Mouse (Mus musculus) CH12.LX (cell line): ENCODE data around the gene 2310022B05Rik. TPM values are rescaled to one million over a fixed set of nuclear protein-coding genes. Genes with fewer than 3 reads are reported as not detected.

Experiments
- DNase-seq: peaks from one replicate; pipeline ENCODE4 v3.0.0-alpha.2; 2013; ENCODE audit errors: extremely low read depth
- H3K27ac ChIP-seq: 2 replicates; pipeline ENCODE4 v1.5.1; 2012; ENCODE audit warnings: low read depth, mild to moderate bottlenecking, control low read depth, moderate library complexity; ENCODE audit not compliant: insufficient read depth
- H3K27me3 ChIP-seq: replicated peaks from 2 replicates; pipeline ENCODE3; 2012; ENCODE audit warnings: inconsistent platforms
- H3K36me3 ChIP-seq, 2 experiments: replicated peaks in 1 of 2; 2 replicates each; pipeline versions ENCODE3 to v1.6.1; 2012; ENCODE audit warnings: inconsistent platforms in 1 of 2, low read length in 1 of 2, mild to moderate bottlenecking in 1 of 2, mixed read lengths in 1 of 2, moderate library complexity in 1 of 2; ENCODE audit not compliant: control insufficient read depth in 1 of 2, insufficient read depth in 1 of 2
- H3K4me1 ChIP-seq, 2 experiments: 2 replicates each; pipeline ENCODE4 v1.6.1; 2012; ENCODE audit warnings: inconsistent platforms in 1 of 2, moderate library complexity in 1 of 2; ENCODE audit not compliant: insufficient read depth in 2 of 2, control insufficient read depth in 1 of 2
- H3K4me2 ChIP-seq: 2 replicates; pipeline ENCODE4 v1.6.1; 2012; ENCODE audit warnings: low read depth, mild to moderate bottlenecking, control low read depth; ENCODE audit not compliant: poor library complexity, insufficient read depth, severe bottlenecking
- H3K4me3 ChIP-seq, 3 experiments: fragments of 150-350 bp in 1 of 3; sonication (generic) in 1 of 3; replicated peaks in 1 of 3; 2 replicates each; pipeline versions ENCODE3 to v1.5.1; 2011 to 2012; ENCODE audit warnings: low read depth in 2 of 3, low read length in 2 of 3, mild to moderate bottlenecking in 2 of 3, moderate library complexity in 2 of 3, control low read depth in 1 of 3, improper control_type of control experiment in 1 of 3, inconsistent platforms in 1 of 3, mixed read lengths in 1 of 3; ENCODE audit not compliant: poor library complexity in 1 of 3
- H3K79me2 ChIP-seq: replicated peaks from 2 replicates; pipeline ENCODE4 v1.6.1; 2012; ENCODE audit warnings: mild to moderate bottlenecking, moderate library complexity; ENCODE audit not compliant: control insufficient read depth, poor library complexity, insufficient read depth, severe bottlenecking; ENCODE audit errors: extremely low read depth
- H3K9ac ChIP-seq: 2 replicates; pipeline ENCODE4 v1.6.1; 2012; ENCODE audit warnings: low read depth, mild to moderate bottlenecking, control low read depth, moderate library complexity; ENCODE audit not compliant: insufficient read depth
- H3K9me3 ChIP-seq: replicated peaks from 2 replicates; pipeline ENCODE3; 2012; ENCODE audit warnings: low read length, inconsistent platforms, mixed read lengths
- BHLHE40 ChIP-seq: IDR thresholded peaks from 2 replicates; pipeline ENCODE4 v1.6.1; 2011; ENCODE audit warnings: mild to moderate bottlenecking, low read depth, low read length, improper control_type of control experiment
- CHD1 ChIP-seq: IDR thresholded peaks from 2 replicates; pipeline ENCODE4 v1.6.1; 2012; ENCODE audit warnings: low read depth, low read length, improper control_type of control experiment, inconsistent platforms
- CHD2 ChIP-seq: IDR thresholded peaks from 2 replicates; pipeline ENCODE4 v1.6.1; 2011; ENCODE audit warnings: low read length, improper control_type of control experiment
- CTCF ChIP-seq, 2 experiments: IDR thresholded peaks in 1 of 2; conservative IDR thresholded peaks in 1 of 2; 2 replicates each; pipeline ENCODE4 v1.5.1; 2011 to 2012; ENCODE audit warnings: low read depth in 2 of 2, low read length in 2 of 2, improper control_type of control experiment in 1 of 2, inconsistent platforms in 1 of 2, mild to moderate bottlenecking in 1 of 2, moderate library complexity in 1 of 2
- ETS1 ChIP-seq: conservative IDR thresholded peaks from 2 replicates; pipeline ENCODE4 v1.6.1; 2012; ENCODE audit warnings: low read depth, mild to moderate bottlenecking, inconsistent platforms, low read length, improper control_type of control experiment, moderate library complexity
- GABPA ChIP-seq: IDR thresholded peaks from 2 replicates; pipeline ENCODE4 v1.6.1; 2012; ENCODE audit warnings: low read depth, low read length, improper control_type of control experiment, inconsistent platforms; ENCODE audit not compliant: insufficient replicate concordance
- HCFC1 ChIP-seq: IDR thresholded peaks from 2 replicates; pipeline ENCODE4 v1.6.1; 2012; ENCODE audit warnings: low read depth, mild to moderate bottlenecking, inconsistent platforms, low read length, improper control_type of control experiment
- JUN ChIP-seq: IDR thresholded peaks from 2 replicates; pipeline ENCODE4 v1.6.1; 2011; ENCODE audit warnings: low read depth, mild to moderate bottlenecking, low read length, improper control_type of control experiment, moderate library complexity; ENCODE audit not compliant: insufficient read depth
- JUND ChIP-seq: conservative IDR thresholded peaks from 2 replicates; pipeline ENCODE4 v1.6.1; 2011; ENCODE audit warnings: low read depth, low read length, improper control_type of control experiment
- MYC ChIP-seq: IDR thresholded peaks from 2 replicates; pipeline ENCODE4 v1.6.1; 2011; ENCODE audit warnings: low read depth, mild to moderate bottlenecking, improper control_type of control experiment, low read length
- NELFE ChIP-seq: IDR thresholded peaks from 2 replicates; pipeline ENCODE4 v1.6.1; 2011; ENCODE audit warnings: low read depth, low read length, improper control_type of control experiment
- PAX5 ChIP-seq: IDR thresholded peaks from 2 replicates; pipeline ENCODE4 v1.6.1; 2012; ENCODE audit warnings: low read length, inconsistent platforms, mixed read lengths
- POLR2A ChIP-seq: IDR thresholded peaks from 2 replicates; pipeline ENCODE4 v1.6.1; 2011; ENCODE audit warnings: low read depth, mild to moderate bottlenecking, improper control_type of control experiment, low read length
- POLR2AphosphoS2 ChIP-seq: IDR thresholded peaks from 2 replicates; pipeline ENCODE4 v1.6.1; 2011; ENCODE audit warnings: low read depth, low read length, improper control_type of control experiment
- RAD21 ChIP-seq: IDR thresholded peaks from 2 replicates; pipeline ENCODE4 v1.6.1; 2011; ENCODE audit warnings: low read depth, mild to moderate bottlenecking, low read length, improper control_type of control experiment, moderate library complexity
- RCOR1 ChIP-seq: conservative IDR thresholded peaks from 2 replicates; pipeline ENCODE4 v1.6.1; 2012; ENCODE audit warnings: low read depth, mild to moderate bottlenecking, inconsistent platforms, low read length, improper control_type of control experiment
- SMC3 ChIP-seq: IDR thresholded peaks from 2 replicates; pipeline ENCODE4 v1.6.1; 2011; ENCODE audit warnings: low read depth, low read length, improper control_type of control experiment
- TCF12 ChIP-seq: IDR thresholded peaks from 2 replicates; pipeline ENCODE4 v1.6.1; 2014; ENCODE audit warnings: low read depth, mild to moderate bottlenecking, inconsistent platforms, low read length, improper control_type of control experiment
- USF1 ChIP-seq: IDR thresholded peaks from 2 replicates; pipeline ENCODE4 v1.6.1; 2014; ENCODE audit warnings: low read depth, mild to moderate bottlenecking, inconsistent platforms, low read length, improper control_type of control experiment
- USF2 ChIP-seq: conservative IDR thresholded peaks from 2 replicates; pipeline ENCODE4 v1.6.1; 2011; ENCODE audit warnings: low read depth, low read length, improper control_type of control experiment
- ZC3H11A ChIP-seq: IDR thresholded peaks from 2 replicates; pipeline ENCODE4 v1.6.1; 2012; ENCODE audit warnings: low read depth, mild to moderate bottlenecking, inconsistent platforms, low read length, improper control_type of control experiment
- dilution Hi-C: fragments of 300-500 bp; cut with MboI; formaldehyde crosslinking; loops from 2 replicates; pipeline ENCODE4 v1.14.3; 2020; ENCODE audit warnings: low sequenced_read_pairs; ENCODE audit not compliant: extremely low pct_unique_long_range_greater_than_20kb, extremely low pct_ligation_motif_present
- in situ Hi-C: fragments of 300-500 bp; cut with MboI; formaldehyde crosslinking; loops from 3 replicates; pipeline ENCODE4 v1.14.3; 2019; ENCODE audit warnings: low sequenced_read_pairs, low pct_ligation_motif_present, low pct_unique_long_range_greater_than_20kb, mixed read lengths
- polyA plus RNA-seq: library from polyadenylated mRNA; unstranded; fragments of >175 nt; gene quantifications from 2 replicates; pipeline ENCODE4 v1.2.1, GENCODE M21; 2012; ENCODE audit warnings: low read depth; ENCODE audit not compliant: insufficient read length
- total RNA-seq, 2 experiments: library from RNA; depleted of rRNA; stranded (reverse); fragments of 300-350 nt in 1 of 2; fragments of >200 nt in 1 of 2; gene quantifications; 2 replicates each; pipeline ENCODE4 v1.2.3; 2012 to 2014

The 2310022B05Rik gene
- total and polyA plus RNA-seq, 3 experiments: 3.2 to 7.1 (median 5.7) TPM

GRCm38 (mm10) chr8:124604066-124604465 lies 59.1 kb downstream of the 2310022B05Rik start:
- in situ Hi-C loops: no loop called here
- dilution Hi-C loops: no loop called here
- H3K4me3 ChIP-seq: no peak overlapping the region
- no peak for DNase-seq
- H3K79me2 ChIP-seq: no peaks in the 10 kb centered on the region
- no peak overlapping the region for H3K27ac ChIP-seq
- H3K4me2 ChIP-seq: no peak overlapping the region
- H3K9ac ChIP-seq: no peak overlapping the region
- H3K4me1 ChIP-seq: peaks cover 0 to 6% of the 10 kb centered on the region in 2 experiments; a peak in 1 of 4 replicates
- TF ChIP-seq RAD21 (peak; percentile 42), CHD2 (no peak), JUND (no peak), USF2 (no peak), PAX5 (no peak), POLR2A (no peak), CTCF (conservative IDR thresholded peaks at IDR 0.05 in 1 of 2, IDR thresholded peaks at IDR 0.05 in 1 of 2; ENCODE audit: low read depth in 2 of 2, low read length in 2 of 2) (peak in 1 of 2 experiments; percentile 42; a peak in 2 of 4 replicates), HCFC1 (no peak), USF1 (no peak)
- H3K36me3 ChIP-seq: no peaks in the 10 kb centered on the region
- peaks cover 59% of the 10 kb centered on the region for H3K27me3 ChIP-seq
- no peaks in the 10 kb centered on the region for H3K9me3 ChIP-seq

DNA sequence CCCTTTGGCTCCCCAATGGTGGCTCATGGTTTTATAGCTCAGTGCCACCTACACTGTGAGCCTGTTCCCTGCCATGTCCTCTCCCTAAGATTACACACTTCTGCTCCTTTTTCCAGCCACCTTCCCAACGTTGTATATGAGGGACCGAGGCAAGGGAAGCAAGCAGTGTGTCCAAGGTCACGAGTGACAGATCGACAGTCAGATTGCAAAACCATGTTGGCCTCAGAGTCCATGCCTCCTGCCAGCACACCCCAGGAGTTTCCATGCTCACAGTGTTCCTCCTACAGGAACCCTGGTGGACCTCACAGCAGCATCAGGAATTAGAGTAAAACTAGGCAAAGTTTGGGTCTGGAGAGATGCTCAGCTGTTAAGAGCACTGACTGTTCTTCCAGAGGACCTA lies 73.8 kb downstream of the 2310022B05Rik start:
- DNase-seq: no peak
- Histone ChIP-seq H3K79me2 (no peaks in the 10 kb centered on the region), H3K9me3 (no peaks in the 10 kb centered on the region), H3K4me1 (peaks cover 0 to 38% of the 10 kb centered on the region in 2 experiments; a peak in 2 of 4 replicates), H3K27ac (no peak overlapping the region), H3K4me2 (no peak overlapping the region), H3K36me3 (no peaks in the 10 kb centered on the region), H3K9ac (no peak overlapping the region), H3K4me3 (no peak overlapping the region), H3K27me3 (no peaks in the 10 kb centered on the region)
- dilution Hi-C loops (no loop called here), in situ Hi-C loops (loop anchor here (5.0 kb wide), 1 partner anchor 187 kb away; no protein-coding TSS in a partner anchor)
- TF ChIP-seq TCF12: no peak
- TF ChIP-seq GABPA: no peak
- no peak for TF ChIP-seq ZC3H11A
- no peak for TF ChIP-seq POLR2AphosphoS2
- no peak for TF ChIP-seq ETS1
- TF ChIP-seq CTCF (conservative IDR thresholded peaks at IDR 0.05 in 1 of 2, IDR thresholded peaks at IDR 0.05 in 1 of 2; ENCODE audit: low read depth in 2 of 2, low read length in 2 of 2): no peak
- TF ChIP-seq RAD21: no peak
- TF ChIP-seq CHD1: no peak
- TF ChIP-seq NELFE: no peak
- no peak for TF ChIP-seq PAX5
- no peak for TF ChIP-seq RCOR1
- no peak for TF ChIP-seq USF1
- no peak for TF ChIP-seq MYC
- TF ChIP-seq POLR2A: no peak
- no peak for TF ChIP-seq SMC3
- no peak for TF ChIP-seq BHLHE40
- TF ChIP-seq JUN: no peak
